Mouse (Mus musculus): ENCODE results near the gene Gm11555. TPM values are rescaled to one million over a fixed set of nuclear protein-coding genes. Genes with fewer than 3 reads are reported as not detected.
"Not testable (repeated sequence)": the region's sequence is repeated elsewhere in the genome, so short reads cannot be mapped to it uniquely, and the experiment has no call there.

Gm11555 gene
- polyA plus RNA-seq, 1 experiment from 2014 or later = not detected

DNA sequence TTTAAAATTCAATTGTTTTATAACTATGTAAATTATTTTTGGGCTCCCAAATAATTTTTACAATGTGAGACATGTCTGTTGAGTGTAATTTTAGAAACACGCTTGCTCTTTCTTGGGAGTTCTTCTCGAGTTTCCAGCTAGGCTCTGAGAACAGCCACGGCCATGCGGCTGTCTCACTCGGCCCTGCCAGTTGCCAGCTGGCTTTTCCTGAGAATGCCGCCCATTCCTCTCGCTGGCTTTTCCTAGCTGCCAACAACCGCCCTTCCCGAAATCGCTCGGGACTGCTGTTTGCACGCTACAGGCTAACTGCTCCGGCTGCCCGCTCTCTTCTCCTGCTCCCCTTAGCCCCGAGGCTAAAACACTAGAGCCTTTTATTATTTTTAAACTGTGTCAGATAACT lies 3.6 kb downstream of the Gm11555 start:
- Histone ChIP-seq H3K36me3 (ENCODE audit: control insufficient read depth, insufficient read depth, low read length) (no peaks in the 10 kb centered on the region), H3K27me3 (replicated peaks; ENCODE audit: control insufficient read depth, insufficient read depth, low read length) (no peaks in the 10 kb centered on the region), H3K9ac (ENCODE audit: low read depth, low read length) (no peak overlapping the region), H3K4me1 (replicated peaks; ENCODE audit: control insufficient read depth, insufficient read depth, low read length) (no peaks in the 10 kb centered on the region), H3K4me3 (ENCODE audit: low read depth, low read length) (no peak overlapping the region), H3K27ac (ENCODE audit: low read depth, low read length) (no peak overlapping the region), H3K4me2 (no peak overlapping the region), H3K9me3 (ENCODE audit: control insufficient read depth, low read length) (no peaks in the 10 kb centered on the region)
- ATAC-seq (replicated peaks; ENCODE audit: low FRiP score) (no peak), DNase-seq (ENCODE audit: low spot score) (no peak)
- WGBS = 83% methylated on average over 15 of the region's 15 CpGs

GRCm38 (mm10) chr11:99644351-99644750 lies 5.7 kb downstream of the Gm11555 start:
- 64% methylated on average over 3 of the region's 3 CpGs for WGBS
- no peaks in the 10 kb centered on the region for H3K9me3 ChIP-seq (ENCODE audit: control insufficient read depth, low read length)

GRCm38 (mm10) chr11:99643635-99644139 lies 6.3 kb downstream of the Gm11555 start, which contains the start of gene Krtap4-7:
Gene Krtap4-7, minus strand, starts transcription at chr11:99644089.
- not testable (repeated sequence) for H3K9ac ChIP-seq (ENCODE audit: low read depth, low read length)

More at GRCm38 (mm10) chr11:99644351-99644750, 5.7 kb downstream of the Gm11555 start:
- no peak for ATAC-seq (replicated peaks; ENCODE audit: low FRiP score)
- H3K4me1 ChIP-seq (replicated peaks; ENCODE audit: control insufficient read depth, insufficient read depth, low read length) = no peaks in the 10 kb centered on the region
- no peak overlapping the region for H3K4me3 ChIP-seq (ENCODE audit: low read depth, low read length)
- no peak overlapping the region for H3K27ac ChIP-seq (ENCODE audit: low read depth, low read length)
- H3K27me3 ChIP-seq (replicated peaks; ENCODE audit: control insufficient read depth, insufficient read depth, low read length) = no peaks in the 10 kb centered on the region
- DNase-seq (ENCODE audit: low spot score) = no peak
- no peak overlapping the region for H3K4me2 ChIP-seq
- H3K9ac ChIP-seq (ENCODE audit: low read depth, low read length) = no peak overlapping the region
- no peaks in the 10 kb centered on the region for H3K36me3 ChIP-seq (ENCODE audit: control insufficient read depth, insufficient read depth, low read length)

DNA sequence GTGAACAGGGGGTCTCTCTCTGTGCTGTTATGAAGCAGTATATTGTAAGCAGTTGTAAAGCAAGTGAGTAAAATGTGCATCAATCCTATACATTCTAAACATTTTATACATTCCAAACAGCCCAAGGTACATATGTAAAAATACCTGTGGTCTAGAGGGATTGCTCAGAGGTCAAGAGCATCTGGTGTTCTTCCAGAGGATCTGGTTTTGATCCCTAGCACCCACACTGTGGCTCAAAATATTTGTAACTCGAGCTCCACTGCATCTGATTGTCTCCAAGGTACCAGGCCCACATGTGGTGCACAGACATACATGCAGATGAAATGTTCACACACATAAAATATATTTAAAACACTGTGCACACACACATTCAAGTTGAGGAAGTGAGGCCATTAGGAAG lies 9.1 kb downstream of the Gm11555 start:
- Histone ChIP-seq H3K36me3 (ENCODE audit: control insufficient read depth, insufficient read depth, low read length) (no peaks in the 10 kb centered on the region), H3K4me1 (replicated peaks; ENCODE audit: control insufficient read depth, insufficient read depth, low read length) (no peaks in the 10 kb centered on the region), H3K4me2 (no peak overlapping the region), H3K4me3 (ENCODE audit: low read depth, low read length) (no peak overlapping the region), H3K27me3 (replicated peaks; ENCODE audit: control insufficient read depth, insufficient read depth, low read length) (no peaks in the 10 kb centered on the region), H3K9ac (ENCODE audit: low read depth, low read length) (no peak overlapping the region), H3K9me3 (ENCODE audit: control insufficient read depth, low read length) (no peaks in the 10 kb centered on the region), H3K27ac (ENCODE audit: low read depth, low read length) (no peak overlapping the region)
- no peak for ATAC-seq (replicated peaks; ENCODE audit: low FRiP score)
- no peak for DNase-seq (ENCODE audit: low spot score)
- 32% methylated on average over 1 of the region's 1 CpGs for WGBS

More at GRCm38 (mm10) chr11:99643635-99644139, 6.3 kb downstream of the Gm11555 start, which contains the start of gene Krtap4-7:
- not testable (repeated sequence) for H3K4me1 ChIP-seq (replicated peaks; ENCODE audit: control insufficient read depth, insufficient read depth, low read length); H3K4me3 ChIP-seq (ENCODE audit: low read depth, low read length); H3K27ac ChIP-seq (ENCODE audit: low read depth, low read length); H3K27me3 ChIP-seq (replicated peaks; ENCODE audit: control insufficient read depth, insufficient read depth, low read length); ATAC-seq (replicated peaks; ENCODE audit: low FRiP score); H3K4me2 ChIP-seq; H3K9me3 ChIP-seq (ENCODE audit: control insufficient read depth, low read length); DNase-seq (ENCODE audit: low spot score); H3K36me3 ChIP-seq (ENCODE audit: control insufficient read depth, insufficient read depth, low read length)
- 82% methylated on average over 9 of the region's 9 CpGs for WGBS

DNA sequence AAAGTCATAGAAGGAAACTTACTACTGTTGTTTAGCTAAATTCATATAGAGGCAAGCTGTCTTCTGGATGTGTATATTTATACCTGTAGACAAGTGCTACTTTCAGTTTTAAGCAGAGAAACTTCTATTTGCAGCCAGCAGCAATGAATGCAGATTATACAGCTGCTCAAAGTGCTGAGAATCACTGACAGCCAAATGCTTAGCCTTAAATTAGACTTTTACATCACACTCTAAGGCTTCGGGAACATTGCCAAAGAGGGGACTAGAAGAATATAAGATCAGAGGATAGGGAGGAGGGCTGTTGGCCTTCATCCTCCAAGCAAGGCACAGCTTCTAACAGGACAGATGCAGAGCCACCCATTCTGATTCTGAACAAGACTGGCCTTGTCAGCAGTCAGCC lies 12.9 kb downstream of the Gm11555 start:
- Histone ChIP-seq H3K4me1 (replicated peaks; ENCODE audit: control insufficient read depth, insufficient read depth, low read length) (no peaks in the 10 kb centered on the region), H3K9me3 (ENCODE audit: control insufficient read depth, low read length) (no peaks in the 10 kb centered on the region), H3K27ac (ENCODE audit: low read depth, low read length) (no peak overlapping the region), H3K27me3 (replicated peaks; ENCODE audit: control insufficient read depth, insufficient read depth, low read length) (no peaks in the 10 kb centered on the region), H3K36me3 (ENCODE audit: control insufficient read depth, insufficient read depth, low read length) (no peaks in the 10 kb centered on the region), H3K4me3 (ENCODE audit: low read depth, low read length) (no peak overlapping the region), H3K4me2 (no peak overlapping the region), H3K9ac (ENCODE audit: low read depth, low read length) (no peak overlapping the region)
- 79% methylated on average over 1 of the region's 1 CpGs for WGBS
- ATAC-seq (replicated peaks; ENCODE audit: low FRiP score) = no peak
- no peak for DNase-seq (ENCODE audit: low spot score)

- no peaks in the 10 kb centered on the region for H3K9me3 ChIP-seq (ENCODE audit: control insufficient read depth, low read length)
- no peaks in the 10 kb centered on the region for H3K27me3 ChIP-seq (replicated peaks; ENCODE audit: control insufficient read depth, insufficient read depth, low read length)
- H3K27ac ChIP-seq (ENCODE audit: low read depth, low read length) = no peak within 1 kb of the TSS
- no peak within 1 kb of the TSS for H3K9ac ChIP-seq (ENCODE audit: low read depth, low read length)
- DNase-seq (ENCODE audit: low spot score) = no peak
- H3K4me2 ChIP-seq = no peak within 1 kb of the TSS
- no peak within 1 kb of the TSS for H3K4me3 ChIP-seq (ENCODE audit: low read depth, low read length)
- H3K4me1 ChIP-seq (replicated peaks; ENCODE audit: control insufficient read depth, insufficient read depth, low read length) = no peaks in the 10 kb centered on the region
- no peak for ATAC-seq (replicated peaks; ENCODE audit: low FRiP score)
- H3K36me3 ChIP-seq (ENCODE audit: control insufficient read depth, insufficient read depth, low read length) = no peaks in the 10 kb centered on the region
- WGBS = 47% methylated on average over 8 of the region's 8 CpGs
Measured at GRCm38 (mm10) chr11:99634653-99635134, 15.3 kb downstream of the Gm11555 start, which contains the start of gene Krtap4-2. Gene Krtap4-2, minus strand, starts transcription at chr11:99635084.

DNA sequence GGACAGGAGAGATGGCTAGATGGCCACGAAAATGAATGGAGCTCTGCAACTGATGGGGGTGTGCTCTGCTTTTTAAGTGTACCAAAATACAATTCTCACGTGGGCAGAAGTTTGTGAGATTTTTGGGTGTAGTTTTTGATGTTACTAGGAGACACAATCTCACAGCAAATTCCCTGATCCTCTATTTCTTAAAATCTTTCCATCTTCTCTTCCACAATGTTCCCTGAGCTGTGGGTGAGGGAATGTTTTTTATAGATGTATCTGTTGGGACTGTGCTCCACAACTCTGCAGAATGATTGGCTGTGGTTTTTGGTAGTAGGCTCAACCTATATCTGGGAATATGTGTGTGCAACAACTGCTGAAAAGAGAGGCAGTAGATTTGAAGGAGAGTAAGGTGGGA lies 16.7 kb downstream of the Gm11555 start:
- 59% methylated on average over 2 of the region's 2 CpGs for WGBS
- DNase-seq (ENCODE audit: low spot score) (no peak), ATAC-seq (replicated peaks; ENCODE audit: low FRiP score) (no peak)
- Histone ChIP-seq H3K36me3 (ENCODE audit: control insufficient read depth, insufficient read depth, low read length) (no peaks in the 10 kb centered on the region), H3K27ac (ENCODE audit: low read depth, low read length) (no peak overlapping the region), H3K9me3 (ENCODE audit: control insufficient read depth, low read length) (no peaks in the 10 kb centered on the region), H3K4me1 (replicated peaks; ENCODE audit: control insufficient read depth, insufficient read depth, low read length) (no peaks in the 10 kb centered on the region), H3K4me3 (ENCODE audit: low read depth, low read length) (no peak overlapping the region), H3K4me2 (no peak overlapping the region), H3K27me3 (replicated peaks; ENCODE audit: control insufficient read depth, insufficient read depth, low read length) (no peaks in the 10 kb centered on the region), H3K9ac (ENCODE audit: low read depth, low read length) (no peak overlapping the region)

GRCm38 (mm10) chr11:99630890-99631289 lies 19.1 kb downstream of the Gm11555 start:
- ATAC-seq (replicated peaks; ENCODE audit: low FRiP score) (no peak), DNase-seq (ENCODE audit: low spot score) (no peak)
- Histone ChIP-seq H3K4me3 (ENCODE audit: low read depth, low read length) (no peak overlapping the region), H3K36me3 (ENCODE audit: control insufficient read depth, insufficient read depth, low read length) (no peaks in the 10 kb centered on the region), H3K4me1 (replicated peaks; ENCODE audit: control insufficient read depth, insufficient read depth, low read length) (no peaks in the 10 kb centered on the region), H3K9me3 (ENCODE audit: control insufficient read depth, low read length) (no peaks in the 10 kb centered on the region), H3K4me2 (no peak overlapping the region), H3K27ac (ENCODE audit: low read depth, low read length) (no peak overlapping the region), H3K9ac (ENCODE audit: low read depth, low read length) (no peak overlapping the region), H3K27me3 (replicated peaks; ENCODE audit: control insufficient read depth, insufficient read depth, low read length) (no peaks in the 10 kb centered on the region)
- 68% methylated on average over 3 of the region's 3 CpGs for WGBS

- H3K4me3 ChIP-seq (ENCODE audit: low read depth, low read length) = no peak within 1 kb of the TSS
- H3K9me3 ChIP-seq (ENCODE audit: control insufficient read depth, low read length) = no peaks in the 10 kb centered on the region
- H3K27ac ChIP-seq (ENCODE audit: low read depth, low read length) = no peak within 1 kb of the TSS
- H3K27me3 ChIP-seq (replicated peaks; ENCODE audit: control insufficient read depth, insufficient read depth, low read length) = no peaks in the 10 kb centered on the region
- no peak within 1 kb of the TSS for H3K9ac ChIP-seq (ENCODE audit: low read depth, low read length)
- H3K36me3 ChIP-seq (ENCODE audit: control insufficient read depth, insufficient read depth, low read length) = no peaks in the 10 kb centered on the region
- DNase-seq (ENCODE audit: low spot score) = no peak
- H3K4me1 ChIP-seq (replicated peaks; ENCODE audit: control insufficient read depth, insufficient read depth, low read length) = no peaks in the 10 kb centered on the region
- WGBS = 76% methylated on average over 4 of the region's 4 CpGs
- ATAC-seq (replicated peaks; ENCODE audit: low FRiP score) = no peak
- no peak within 1 kb of the TSS for H3K4me2 ChIP-seq
Measured at GRCm38 (mm10) chr11:99628138-99628537, 21.9 kb downstream of the Gm11555 start, which contains the start of gene Krtap4-1. Gene Krtap4-1, minus strand, starts transcription at chr11:99628238.

Data from liver, embryonic 11.5 days (tissue).